Mouse (Mus musculus): ENCODE measurements around the gene St6galnac1.
"Not testable (repeated sequence)": the region's sequence is repeated elsewhere in the genome, so short reads cannot be mapped to it uniquely, and the experiment has no call there.

The St6galnac1 gene

GRCm38 (mm10) chr11:116775407-116775806 is at the start of gene St6galnac1:
St6galnac1 (minus strand) TSS chr11:116775507.
- DNase-seq: no peak

DNA sequence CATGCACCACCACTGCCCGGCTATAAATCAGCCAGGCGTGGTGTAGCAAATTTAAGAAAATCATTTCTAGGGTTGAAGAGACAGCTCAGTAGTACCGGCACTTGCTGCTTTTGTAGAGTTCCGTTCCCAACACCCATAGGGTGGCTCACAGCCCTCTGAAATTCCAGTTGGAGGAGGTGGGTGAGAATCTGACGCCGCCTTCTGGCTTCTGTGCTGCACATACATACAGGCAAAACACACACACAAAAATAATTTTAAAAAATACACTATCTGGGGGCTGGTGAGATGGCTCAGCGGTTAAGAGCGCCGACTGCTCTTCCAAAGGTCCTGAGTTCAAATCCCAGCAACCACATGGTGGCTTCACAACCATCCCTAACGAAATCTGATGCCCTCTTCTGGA is 48.6 kb upstream of the St6galnac1 start:
- not testable (repeated sequence) for DNase-seq

- no peak for DNase-seq
These were observed 47.9 kb upstream of the St6galnac1 start for GRCm38 (mm10) chr11:116823255-116823654.

DNA sequence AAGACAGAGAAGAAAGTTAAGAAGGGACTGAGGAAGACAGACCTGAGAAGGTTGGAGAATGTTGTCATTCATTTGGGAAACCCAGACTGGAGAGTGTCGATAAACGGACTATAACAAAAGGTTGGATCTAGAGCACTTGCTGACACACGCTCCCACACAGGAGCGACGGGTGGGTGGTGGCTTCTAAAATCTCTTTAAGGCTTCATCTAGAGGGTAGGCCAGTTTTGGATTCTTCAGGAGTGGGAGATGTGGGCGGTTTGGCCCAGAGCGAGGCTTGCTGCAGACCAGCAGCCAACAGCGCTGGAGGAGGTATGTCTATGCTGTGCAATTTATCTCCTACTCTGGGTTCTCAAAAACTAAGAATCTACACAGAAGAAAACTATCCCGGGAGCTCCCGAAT is 47.3 kb upstream of the St6galnac1 start:
- DNase-seq: no peak

DNA sequence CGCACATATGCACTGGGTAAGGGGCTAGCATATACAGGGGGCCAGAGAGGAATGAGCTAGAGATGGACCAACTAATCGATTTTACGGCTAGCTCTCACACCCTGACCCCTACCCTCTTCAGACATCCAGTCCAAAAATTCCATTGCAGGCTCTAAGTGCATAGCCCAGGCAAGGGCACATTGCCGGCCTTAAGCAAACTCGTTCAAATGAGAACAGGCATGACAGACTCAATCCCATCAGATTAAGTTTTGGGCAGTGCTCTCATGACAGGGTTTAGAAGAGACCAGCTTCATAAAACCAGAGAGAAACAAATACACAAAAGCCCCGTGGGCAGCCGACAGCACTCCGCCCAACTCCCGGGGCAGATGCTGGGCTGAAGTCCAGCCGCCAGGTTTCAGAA is 46.9 kb upstream of the St6galnac1 start:
- no peak for DNase-seq

DNA sequence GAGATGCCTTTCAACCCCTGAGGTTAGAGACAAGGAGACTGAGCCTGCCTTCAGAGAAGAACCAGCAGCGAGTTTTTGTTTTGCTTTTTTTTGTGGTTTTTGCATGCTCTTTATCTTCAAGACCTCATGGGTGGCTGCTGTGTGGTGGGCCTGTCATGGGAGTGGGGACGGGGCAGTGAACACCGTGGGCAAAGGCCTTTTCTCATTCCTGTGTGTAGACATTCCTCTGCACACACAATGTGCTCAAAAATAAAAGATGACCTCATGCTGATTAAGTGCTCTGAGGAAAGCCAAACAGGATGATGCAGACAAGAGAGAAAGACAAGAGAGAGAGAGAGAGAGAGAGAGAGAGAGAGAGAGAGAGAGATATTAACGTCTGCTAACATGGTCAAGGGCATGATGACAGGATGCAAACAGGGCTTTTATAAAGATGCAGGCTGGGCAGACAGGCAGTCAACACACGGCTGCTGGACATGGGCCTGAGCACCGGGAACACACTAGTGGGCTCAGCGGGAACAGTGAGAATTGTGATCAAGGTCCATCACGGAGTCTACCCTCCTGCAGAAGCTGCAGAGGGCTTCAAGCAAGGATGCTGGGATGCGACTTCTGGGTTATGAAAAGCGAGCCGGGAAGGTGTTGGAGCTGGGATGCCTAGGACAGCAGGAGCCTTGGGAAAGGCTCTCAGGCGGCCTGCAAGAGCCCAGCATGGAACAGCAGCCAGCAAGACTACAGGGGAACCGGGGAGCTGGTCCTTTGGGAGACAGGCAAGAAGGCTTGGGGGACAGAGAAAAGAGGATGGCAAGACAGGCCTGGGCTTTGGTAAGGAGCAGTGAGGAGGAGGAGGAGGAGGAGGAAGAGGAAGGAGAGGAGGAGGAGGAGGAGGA is 46.0 kb upstream of the St6galnac1 start:
- no peak for DNase-seq

DNA sequence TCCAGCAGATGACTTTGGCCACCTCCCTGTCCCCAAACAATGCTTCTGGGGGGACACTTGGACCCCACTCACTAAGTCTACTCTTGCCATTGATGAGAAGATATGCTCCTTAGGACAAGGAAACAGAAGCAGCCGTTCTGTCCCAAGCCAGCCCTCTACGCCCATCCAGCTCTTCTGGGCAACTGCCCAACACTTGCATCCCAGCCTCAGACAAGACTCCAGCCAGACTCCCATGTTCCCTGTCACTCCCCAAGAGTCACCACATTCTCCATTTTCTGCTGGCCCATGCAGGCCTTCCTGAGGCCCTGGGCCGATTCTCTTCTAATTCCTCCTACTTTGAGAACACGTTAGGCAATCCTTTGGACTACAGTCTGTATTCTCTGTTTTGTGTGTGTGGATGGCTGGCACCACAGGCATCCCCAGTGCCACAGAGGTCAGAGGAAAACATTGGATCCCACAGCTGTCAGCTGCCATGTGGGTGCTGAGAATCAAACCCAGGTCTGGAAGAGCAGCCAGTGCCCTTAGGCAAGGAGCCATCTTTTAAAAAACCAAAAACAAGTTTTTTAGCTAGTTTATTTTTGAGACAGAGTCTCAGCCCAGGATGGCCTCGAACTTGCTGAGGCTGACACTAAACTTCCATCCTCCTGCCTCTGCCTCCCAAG is 44.8 kb upstream of the St6galnac1 start:
- no peak for DNase-seq

DNA sequence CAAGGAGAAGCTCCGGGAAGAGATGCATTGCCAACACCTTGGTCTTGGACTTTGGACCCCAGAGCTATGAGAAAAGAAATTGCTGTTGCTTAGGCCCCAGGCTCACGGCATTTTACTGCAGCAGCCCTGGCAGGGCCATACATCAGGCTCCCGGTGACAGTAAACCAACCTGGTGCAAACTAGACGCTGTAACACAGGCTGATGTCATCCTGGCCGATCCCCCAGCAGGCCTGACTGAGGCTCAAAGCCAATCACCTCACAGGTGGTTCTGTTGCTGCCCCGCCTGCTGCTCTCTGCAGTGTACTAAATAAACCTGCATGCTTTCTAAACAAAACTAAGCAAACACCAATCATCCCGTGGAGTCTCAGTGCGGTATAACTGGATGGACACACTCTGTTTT is 43.4 kb upstream of the St6galnac1 start:
- DNase-seq: no peak

DNA sequence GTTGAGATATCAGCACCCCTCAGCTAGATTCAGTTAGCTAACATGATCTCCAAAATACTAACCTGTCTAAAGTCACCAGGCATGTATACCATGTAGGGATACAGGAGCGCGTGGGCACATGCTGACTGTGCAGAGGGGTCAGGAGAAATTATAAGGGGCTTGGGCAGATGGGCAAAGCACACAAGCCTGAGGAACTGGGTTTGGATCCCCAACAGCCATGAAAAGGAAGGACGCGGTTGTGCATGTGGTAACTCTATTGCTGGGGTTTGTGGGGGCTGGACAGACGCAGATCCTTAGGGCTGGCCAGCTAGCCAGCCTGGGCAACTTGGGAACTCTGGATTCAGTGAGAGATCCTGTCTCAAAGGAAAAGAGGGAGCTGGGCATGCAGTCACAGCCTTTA is 42.3 kb upstream of the St6galnac1 start:
- DNase-seq: no peak

- DNase-seq: no peak
These were observed 41.5 kb upstream of the St6galnac1 start for GRCm38 (mm10) chr11:116816769-116817168.

DNA sequence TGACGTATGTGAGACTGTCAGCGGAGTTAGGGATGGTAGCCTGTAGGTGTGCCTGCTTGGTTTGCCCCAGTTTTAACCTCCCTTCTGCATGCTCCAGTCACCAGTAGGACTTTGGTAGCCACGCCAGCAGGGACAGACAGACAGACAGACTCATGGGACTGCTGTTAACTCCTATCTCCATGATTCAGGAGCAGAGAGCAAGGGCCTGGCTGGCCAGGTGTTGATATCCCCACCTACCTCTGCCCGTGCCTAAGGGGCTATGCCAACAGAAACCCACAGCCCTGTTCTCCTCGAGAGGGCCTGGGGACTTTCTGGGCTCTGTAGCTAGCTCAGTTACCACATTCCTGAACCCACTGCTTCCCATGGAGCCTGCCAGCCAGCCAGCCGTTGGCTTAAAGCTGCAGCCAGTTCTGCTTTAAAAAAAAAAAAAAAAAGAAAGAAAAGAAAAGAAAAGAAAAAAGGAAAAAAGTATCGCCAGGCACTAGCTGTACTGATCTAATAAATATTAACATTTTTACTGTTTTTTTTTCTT is 39.6 kb upstream of the St6galnac1 start:
- no peak for DNase-seq

GRCm38 (mm10) chr11:116814076-116814883 is 39.0 kb upstream of the St6galnac1 start:
- no peak for DNase-seq

- DNase-seq: no peak
These were observed 38.3 kb upstream of the St6galnac1 start for GRCm38 (mm10) chr11:116813610-116814009.

GRCm38 (mm10) chr11:116812793-116813529 is 37.7 kb upstream of the St6galnac1 start:
- no peak for DNase-seq

GRCm38 (mm10) chr11:116810983-116811901 is 35.9 kb upstream of the St6galnac1 start:
- DNase-seq: peak; percentile 55

DNA sequence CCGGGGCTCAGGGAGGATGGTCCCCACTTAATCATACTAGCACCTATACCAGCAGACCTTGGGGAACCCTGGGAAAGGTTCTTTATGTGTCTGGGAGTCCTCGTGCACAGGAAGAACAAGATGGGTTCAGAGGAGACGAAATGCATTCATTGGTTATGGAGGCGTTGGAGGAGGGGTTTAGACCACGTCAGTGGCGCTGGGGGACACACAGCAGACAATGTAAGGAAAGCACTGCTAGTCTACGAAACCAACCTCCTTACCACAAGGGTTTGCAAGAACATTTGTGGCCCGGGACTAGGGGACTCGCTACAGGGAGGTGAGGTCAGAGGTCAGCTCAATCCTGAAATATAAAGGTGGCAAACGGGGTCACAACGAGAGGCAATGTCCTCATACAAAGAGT is 35.2 kb upstream of the St6galnac1 start:
- DNase-seq: no peak

GRCm38 (mm10) chr11:116809520-116809919 is 34.2 kb upstream of the St6galnac1 start:
- no peak for DNase-seq

GRCm38 (mm10) chr11:116808811-116809395 is 33.6 kb upstream of the St6galnac1 start:
- DNase-seq: no peak

DNA sequence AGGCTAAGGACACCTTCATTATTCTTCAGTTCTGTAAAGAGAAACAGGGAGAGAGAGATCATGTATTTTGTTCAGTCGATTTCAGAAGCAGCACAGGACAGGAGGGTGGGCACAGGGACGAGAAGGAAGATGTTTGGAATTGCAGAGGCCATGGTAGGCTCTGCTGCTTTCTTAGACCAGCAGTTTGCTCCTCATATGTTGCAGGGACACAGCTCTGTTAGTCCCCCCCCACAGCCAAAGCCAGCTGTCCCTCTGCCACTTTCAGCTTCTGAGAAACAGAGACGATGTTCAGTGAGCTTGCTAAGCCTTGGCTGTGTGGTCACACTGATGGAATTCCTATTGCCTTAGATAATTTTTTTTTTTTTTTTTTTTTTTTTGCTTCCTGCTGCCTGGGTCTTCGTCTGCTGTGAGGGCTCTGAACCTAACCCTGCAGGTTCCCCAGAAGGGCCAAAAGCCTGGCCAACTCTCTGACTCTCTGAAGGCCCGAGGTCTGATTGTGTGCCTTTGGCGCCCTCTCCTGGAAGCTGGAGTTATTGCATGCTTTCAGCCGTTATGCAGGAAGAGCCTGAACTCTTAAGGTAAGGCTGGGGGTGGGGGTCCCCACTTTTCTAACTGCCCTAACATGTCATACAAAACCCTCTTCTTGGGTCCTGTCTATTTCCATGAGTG is 32.8 kb upstream of the St6galnac1 start:
- DNase-seq: peak; percentile 83

- no peak for DNase-seq
These were observed 32.2 kb upstream of the St6galnac1 start for GRCm38 (mm10) chr11:116807526-116807925.
